Mouse (Mus musculus) ES-Bruce4 (cell line): ENCODE data around the gene Tmcc2. TPM values are rescaled to one million over a fixed set of nuclear protein-coding genes. Genes with fewer than 3 reads are reported as not detected.

ENCODE experiments used
- H3K27ac ChIP-seq: 2 replicates; pipeline ENCODE4 v1.5.1; 2012; ENCODE audit warnings: low read length, inconsistent platforms; ENCODE audit not compliant: insufficient read depth
- H3K27me3 ChIP-seq: 2 replicates; pipeline ENCODE4 v1.6.1; 2012; ENCODE audit warnings: mild to moderate bottlenecking, low read length, inconsistent platforms; ENCODE audit not compliant: control insufficient read depth, poor library complexity, insufficient read depth, severe bottlenecking
- H3K36me3 ChIP-seq: 2 replicates; pipeline ENCODE4 v1.6.1; 2012; ENCODE audit warnings: inconsistent platforms, mild to moderate bottlenecking, low read length, moderate library complexity; ENCODE audit not compliant: control insufficient read depth, poor library complexity, insufficient read depth, severe bottlenecking
- H3K4me1 ChIP-seq: one replicate; pipeline ENCODE4 v1.8.1; 2011; ENCODE audit warnings: low read length; ENCODE audit not compliant: control insufficient read depth, insufficient read depth
- H3K4me3 ChIP-seq: 2 replicates; pipeline ENCODE4 v1.5.1; 2011; ENCODE audit warnings: low read depth, mild to moderate bottlenecking, low read length
- H3K9ac ChIP-seq: 2 replicates; pipeline ENCODE4 v1.6.1; 2012; ENCODE audit warnings: low read depth, mild to moderate bottlenecking, inconsistent platforms; ENCODE audit not compliant: poor library complexity, severe bottlenecking
- H3K9me3 ChIP-seq: replicated peaks from 2 replicates; pipeline ENCODE4 v1.6.1; 2012; ENCODE audit warnings: mild to moderate bottlenecking, low read length, inconsistent platforms; ENCODE audit not compliant: control insufficient read depth, poor library complexity, insufficient read depth, severe bottlenecking
- CTCF ChIP-seq: IDR thresholded peaks from one replicate; pipeline ENCODE4 v1.8.1; 2011; ENCODE audit warnings: low read depth, low read length
- EP300 ChIP-seq: IDR thresholded peaks from 2 replicates; pipeline ENCODE4 v1.6.1; 2011; ENCODE audit warnings: low read depth, low read length; ENCODE audit not compliant: insufficient read depth
- POLR2A ChIP-seq: IDR thresholded peaks from one replicate; pipeline ENCODE4 v1.8.1; 2011; ENCODE audit warnings: low read length; ENCODE audit not compliant: insufficient read depth
- polyA plus RNA-seq: library from polyadenylated mRNA; stranded (reverse); fragments of >200 nt; gene quantifications from 2 replicates; pipeline ENCODE4 v1.2.4, GENCODE M21; 2011; ENCODE audit warnings: low read depth; ENCODE audit not compliant: missing spikeins, insufficient read depth, insufficient read length

Tmcc2 gene
- polyA plus RNA-seq, 1 experiment = 11.1 TPM

- Histone ChIP-seq H3K4me3 (no peak overlapping the region), H3K27me3 (no peaks in the 10 kb centered on the region), H3K9ac (no peak overlapping the region), H3K27ac (peak overlapping the region; percentile 76), H3K9me3 (no peaks in the 10 kb centered on the region), H3K36me3 (peaks cover 2% of the 10 kb centered on the region; the same call in 1 of the 2 replicates), H3K4me1 (peaks cover 21% of the 10 kb centered on the region)
- peak; percentile 72 for TF ChIP-seq EP300
- no peak for TF ChIP-seq POLR2A
- TF ChIP-seq CTCF = no peak
Observed at GRCm38 (mm10) chr1:132322711-132323542, 68.2 kb downstream of the Tmcc2 start.

DNA sequence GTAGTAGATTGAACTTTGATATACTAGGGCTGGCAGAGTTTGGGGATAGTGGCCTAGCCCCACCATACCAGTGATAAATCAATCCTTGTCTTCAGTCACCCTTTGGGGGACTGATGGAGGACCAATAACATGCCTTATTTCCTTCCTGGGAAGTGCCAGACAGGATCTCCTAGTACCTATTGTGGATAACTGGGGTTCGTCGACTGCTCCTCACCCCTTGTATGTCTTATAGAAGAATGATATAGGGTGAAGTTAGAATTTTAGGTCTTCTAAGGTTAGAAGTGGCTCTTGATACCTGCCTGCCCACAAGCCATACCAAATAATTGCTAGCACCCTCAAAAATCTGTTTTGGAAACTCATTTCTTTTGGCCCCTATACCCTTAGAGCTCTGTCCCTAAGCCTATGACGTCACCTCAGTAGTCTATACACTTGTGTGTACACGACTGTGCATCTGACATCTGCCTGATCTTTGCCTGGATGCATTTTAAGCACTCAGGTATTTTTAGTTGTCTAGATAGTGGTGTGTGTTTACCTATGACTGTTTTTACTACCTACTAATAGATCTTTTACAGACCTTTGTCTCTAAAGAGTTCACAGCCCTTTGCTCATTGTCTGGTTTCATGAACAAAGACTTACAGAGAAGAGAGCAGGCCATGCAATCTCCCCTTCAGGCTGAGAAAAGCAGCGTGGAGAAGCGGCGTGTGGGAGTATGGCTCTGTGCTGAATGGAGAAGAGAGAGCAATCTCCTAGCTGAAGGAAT, 69.1 kb downstream of the Tmcc2 start:
- no peak overlapping the region for H3K9ac ChIP-seq
- peaks cover 21% of the 10 kb centered on the region for H3K4me1 ChIP-seq
- no peaks in the 10 kb centered on the region for H3K27me3 ChIP-seq
- no peaks in the 10 kb centered on the region for H3K36me3 ChIP-seq
- H3K27ac ChIP-seq = peak overlapping the region; percentile 76
- H3K4me3 ChIP-seq = no peak overlapping the region
- no peak for TF ChIP-seq EP300
- TF ChIP-seq CTCF = no peak
- TF ChIP-seq POLR2A = no peak
- no peaks in the 10 kb centered on the region for H3K9me3 ChIP-seq

DNA sequence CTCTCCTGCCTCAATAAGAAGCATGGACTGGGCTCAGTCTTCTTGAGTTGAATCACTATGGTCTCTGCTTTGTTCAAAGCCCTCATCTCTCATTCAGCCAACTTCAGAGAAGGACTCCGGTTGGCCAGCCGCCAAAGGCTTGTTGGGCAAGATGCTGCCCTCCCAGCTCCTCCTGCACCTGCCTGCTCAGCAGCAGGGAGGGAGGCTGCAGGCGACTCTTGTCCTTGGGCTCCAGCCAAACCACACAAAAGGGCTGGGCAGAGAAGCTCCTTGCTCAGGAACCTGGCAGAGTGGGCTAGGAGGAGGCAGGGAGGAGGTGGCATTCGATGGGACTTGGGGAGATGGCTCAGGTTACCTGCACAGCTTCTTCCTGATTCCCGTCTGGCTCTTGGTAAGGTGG, 71.8 kb downstream of the Tmcc2 start:
- Histone ChIP-seq H3K27ac (no peak overlapping the region), H3K4me3 (no peak overlapping the region), H3K36me3 (no peaks in the 10 kb centered on the region), H3K4me1 (peaks cover 11% of the 10 kb centered on the region), H3K9me3 (no peaks in the 10 kb centered on the region), H3K27me3 (peaks cover 7% of the 10 kb centered on the region), H3K9ac (no peak overlapping the region)
- TF ChIP-seq EP300 = no peak
- no peak for TF ChIP-seq POLR2A
- no peak for TF ChIP-seq CTCF

GRCm38 (mm10) chr1:132317894-132318863, 72.9 kb downstream of the Tmcc2 start:
- H3K27me3 ChIP-seq = peaks cover 7% of the 10 kb centered on the region
- no peak overlapping the region for H3K4me3 ChIP-seq
- no peak overlapping the region for H3K9ac ChIP-seq
- H3K36me3 ChIP-seq = no peaks in the 10 kb centered on the region
- no peak overlapping the region for H3K27ac ChIP-seq
- H3K9me3 ChIP-seq = no peaks in the 10 kb centered on the region
- H3K4me1 ChIP-seq = peaks cover 11% of the 10 kb centered on the region
- TF ChIP-seq POLR2A = no peak
- TF ChIP-seq CTCF = no peak
- TF ChIP-seq EP300 = no peak

GRCm38 (mm10) chr1:132317413-132317812, 73.7 kb downstream of the Tmcc2 start:
- Histone ChIP-seq H3K4me1 (peaks cover 12% of the 10 kb centered on the region), H3K27ac (no peak overlapping the region), H3K4me3 (no peak overlapping the region), H3K9me3 (no peaks in the 10 kb centered on the region), H3K9ac (no peak overlapping the region), H3K27me3 (peaks cover 7% of the 10 kb centered on the region), H3K36me3 (no peaks in the 10 kb centered on the region)
- no peak for TF ChIP-seq EP300
- TF ChIP-seq CTCF = no peak
- TF ChIP-seq POLR2A = no peak
